Mouse (Mus musculus) liver, postnatal 0 days (tissue): ENCODE results near the gene Gskip. TPM values are rescaled to one million over a fixed set of nuclear protein-coding genes. Genes with fewer than 3 reads are reported as not detected.
A peak's percentile ranks its signal among the peaks of the same experiment; 100 is the strongest.

Source experiments
- ATAC-seq: fragments of 200-750 bp; cut with Nextera tagmentation; 2 replicates; pipeline ENCODE4 v1.8.0; 2017; ENCODE audit warnings: mild to moderate bottlenecking, moderate library complexity
- DNase-seq: peaks from one replicate; pipeline ENCODE4 v3.0.0-alpha.2; 2016
- H3K27ac ChIP-seq: fragments of 300-500 bp; sonication (generic); 2 replicates; pipeline ENCODE4 v1.5.1; 2014; ENCODE audit warnings: antibody characterized with exemption, moderate library complexity, mild to moderate bottlenecking, low read depth
- H3K27me3 ChIP-seq: fragments of 300-500 bp; sonication (generic); 2 replicates; pipeline ENCODE4 v1.6.1; 2014; ENCODE audit warnings: low read length, control low read depth, mixed read lengths; ENCODE audit not compliant: insufficient read depth
- H3K36me3 ChIP-seq: fragments of 300-500 bp; sonication (generic); replicated peaks from 2 replicates; pipeline ENCODE4 v1.6.1; 2014; ENCODE audit warnings: mild to moderate bottlenecking, control low read depth, low read length, moderate library complexity, mixed read lengths; ENCODE audit not compliant: insufficient read depth
- H3K4me1 ChIP-seq: fragments of 300-500 bp; sonication (generic); 2 replicates; pipeline ENCODE4 v1.6.1; 2014; ENCODE audit warnings: antibody characterized with exemption, mild to moderate bottlenecking, control low read depth; ENCODE audit not compliant: insufficient read depth
- H3K4me2 ChIP-seq: fragments of 300-500 bp; sonication (generic); 2 replicates; pipeline ENCODE4 v1.6.1; 2014; ENCODE audit warnings: low read depth, mild to moderate bottlenecking, low read length, moderate library complexity, mixed read lengths
- H3K4me3 ChIP-seq: fragments of 300-500 bp; sonication (generic); 2 replicates; pipeline ENCODE4 v1.5.1; 2014; ENCODE audit warnings: low read depth, low read length
- H3K9ac ChIP-seq: fragments of 300-500 bp; sonication (generic); replicated peaks from 2 replicates; pipeline ENCODE4 v1.6.1; 2014; ENCODE audit warnings: mild to moderate bottlenecking, moderate library complexity
- H3K9me3 ChIP-seq: fragments of 300-500 bp; sonication (generic); 2 replicates; pipeline ENCODE4 v1.6.1; 2016; ENCODE audit warnings: mild to moderate bottlenecking, control low read depth, low read length, mixed read lengths
- CTCF ChIP-seq: sonication (generic); IDR thresholded peaks from 2 replicates; pipeline ENCODE4 v1.5.1; 2016; ENCODE audit warnings: antibody characterized with exemption, low read depth
- EP300 ChIP-seq: IDR thresholded peaks from 2 replicates; pipeline ENCODE4 v1.6.1; 2016; ENCODE audit warnings: antibody characterized with exemption, low read depth, mild to moderate bottlenecking
- WGBS: fragments of 180-500 bp; shearing (Covaris S2); extraction: QIAGEN DNeasy Blood & Tissue Kit; methylation state at CpG from one replicate; pipeline ENCODE4 v1.1.7; 2014; ENCODE audit not compliant: insufficient replicate concordance; 5-methylcytosine and 5-hydroxymethylcytosine counted together
- polyA plus RNA-seq: library from polyadenylated mRNA; unstranded; fragments of >200 nt; fragmentation: Nextera tagmentation; extraction: Ambion mirVana; gene quantifications from 2 replicates; pipeline ENCODE4 v1.2.1, GENCODE M21; 2015

The Gskip gene
- polyA plus RNA-seq, 1 experiment from 2014 or later, result 16.3 TPM

GRCm38 (mm10) chr12:105738316-105739096 is 53.9 kb downstream of the Gskip start:
- DNase-seq (no peak), ATAC-seq (no peak)
- Histone ChIP-seq H3K36me3 (no peaks in the 10 kb centered on the region), H3K27ac (no peak overlapping the region), H3K4me3 (no peak overlapping the region), H3K4me2 (no peak overlapping the region), H3K27me3 (no peaks in the 10 kb centered on the region), H3K9me3 (peaks cover 2% of the 10 kb centered on the region; the same call in 1 of the 2 replicates), H3K4me1 (no peaks in the 10 kb centered on the region), H3K9ac (no peak overlapping the region)
- 73% methylated on average over 15 of the region's 15 CpGs for WGBS
- TF ChIP-seq CTCF (no peak), EP300 (peak; percentile 43; the same call in 1 of the 2 replicates)

- no peaks in the 10 kb centered on the region for H3K27me3 ChIP-seq
- no peak overlapping the region for H3K27ac ChIP-seq
- DNase-seq (no peak), ATAC-seq (no peak)
- no peak overlapping the region for H3K9ac ChIP-seq
- no peaks in the 10 kb centered on the region for H3K4me1 ChIP-seq
- H3K4me3 ChIP-seq, result no peak overlapping the region
- no peak for TF ChIP-seq CTCF
- TF ChIP-seq EP300, result no peak
- H3K36me3 ChIP-seq, result no peaks in the 10 kb centered on the region
- peaks cover 10% of the 10 kb centered on the region for H3K9me3 ChIP-seq
- no peak overlapping the region for H3K4me2 ChIP-seq
- WGBS, result 92% methylated on average over 8 of the region's 8 CpGs
Measured at GRCm38 (mm10) chr12:105739656-105740055, 55.0 kb downstream of the Gskip start.

GRCm38 (mm10) chr12:105748114-105748513 is 63.5 kb downstream of the Gskip start:
- Histone ChIP-seq H3K4me1 (no peaks in the 10 kb centered on the region), H3K27me3 (no peaks in the 10 kb centered on the region), H3K36me3 (no peaks in the 10 kb centered on the region), H3K9me3 (peaks cover 11% of the 10 kb centered on the region), H3K27ac (no peak overlapping the region), H3K4me3 (no peak overlapping the region), H3K4me2 (no peak overlapping the region), H3K9ac (no peak overlapping the region)
- DNase-seq (no peak), ATAC-seq (no peak)
- WGBS, result 78% methylated on average over 5 of the region's 5 CpGs
- TF ChIP-seq CTCF (no peak), EP300 (no peak)

Other genes starting within 250 kb of the Gskip start
- gene D430019H16Rik, start 231.0 kb upstream of the Gskip start, polyA plus RNA-seq, result 0.05 TPM in 2 replicates
- gene Bdkrb2, start 121.6 kb upstream of the Gskip start, polyA plus RNA-seq, result 0.05 TPM in 1 of 2 replicates, not detected in the other
- gene Bdkrb1, start 81.7 kb upstream of the Gskip start, polyA plus RNA-seq, result not detected in 2 replicates
- gene Atg2b, start 382 bp downstream of the Gskip start, polyA plus RNA-seq, result 3.9 and 4.0 TPM in 2 replicates
- gene Ak7, start 21.1 kb downstream of the Gskip start, polyA plus RNA-seq, result 0.18 and 0.21 TPM in 2 replicates
- 66.7 and 70.7 TPM in 2 replicates for gene Papola, start 99.9 kb downstream of the Gskip start, polyA plus RNA-seq